Mouse (Mus musculus): ENCODE results near the gene Hoxa10. TPM values are rescaled to one million over a fixed set of nuclear protein-coding genes. Genes with fewer than 3 reads are reported as not detected.

Hoxa10 gene
- polyA plus RNA-seq, 1 experiment from 2014 or later, result not detected

DNA sequence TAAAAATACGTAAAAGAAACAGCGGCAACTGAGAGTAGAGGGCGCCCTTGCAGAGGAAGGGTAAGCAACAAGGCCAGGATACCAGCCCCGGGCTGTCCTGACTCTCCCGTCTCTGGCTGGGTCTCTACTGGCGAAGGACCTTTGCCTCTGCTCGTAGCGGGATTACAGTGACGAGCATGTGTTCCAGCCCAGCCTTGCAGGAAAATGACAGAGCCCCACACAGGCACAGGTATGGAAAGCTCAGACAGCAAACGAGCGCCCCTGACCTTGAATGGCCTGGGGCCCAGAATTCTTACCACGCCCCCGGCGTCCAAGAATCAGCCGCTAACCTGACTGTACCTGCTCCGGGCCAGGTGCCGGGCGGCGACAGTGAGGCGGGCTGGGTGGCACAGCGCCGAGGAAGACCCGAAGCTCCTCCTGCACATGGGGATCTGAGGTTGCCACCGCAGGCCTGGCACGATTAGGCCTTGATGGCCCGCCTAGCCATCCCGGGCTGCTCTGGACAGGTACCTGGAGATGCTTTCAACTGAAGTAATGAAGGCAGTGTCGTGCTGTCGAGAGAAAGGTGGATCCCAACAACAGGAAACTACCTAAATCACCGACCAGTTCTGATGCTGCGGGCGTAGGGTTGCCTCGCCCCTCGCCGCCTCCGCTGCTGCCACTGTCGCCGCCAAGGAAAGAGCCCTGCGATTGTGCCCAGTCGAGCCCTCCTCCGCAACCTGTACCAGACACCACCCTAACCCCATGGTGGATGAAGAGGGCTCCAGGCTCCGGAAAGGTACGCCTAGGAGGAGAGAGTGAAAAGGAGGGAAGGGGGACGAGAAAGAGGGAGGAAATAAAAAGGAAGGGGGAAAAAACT, 10.9 kb downstream of the Hoxa10 start:
- Histone ChIP-seq H3K9ac (replicated peaks; ENCODE audit: low read depth) (no peak overlapping the region), H3K9me3 (ENCODE audit: low read length) (no peaks in the 10 kb centered on the region), H3K27me3 (replicated peaks; ENCODE audit: insufficient read depth, low read length) (peaks cover 83% of the 10 kb centered on the region), H3K4me2 (replicated peaks; ENCODE audit: low read depth, low read length) (no peak overlapping the region), H3K4me3 (ENCODE audit: low read depth, low read length) (no peak overlapping the region), H3K27ac (ENCODE audit: low read length) (no peak overlapping the region), H3K4me1 (ENCODE audit: insufficient read depth, low read depth, low read length) (no peaks in the 10 kb centered on the region), H3K36me3 (ENCODE audit: insufficient read depth, low read length) (no peaks in the 10 kb centered on the region)
- ATAC-seq (no peak), DNase-seq (ENCODE audit: low spot score) (no peak)
- WGBS, result 2% methylated on average over 44 of the region's 44 CpGs
- TF ChIP-seq CTCF (IDR thresholded peaks at IDR 0.05) (peak; percentile 11), EP300 (IDR thresholded peaks at IDR 0.05) (no peak)

DNA sequence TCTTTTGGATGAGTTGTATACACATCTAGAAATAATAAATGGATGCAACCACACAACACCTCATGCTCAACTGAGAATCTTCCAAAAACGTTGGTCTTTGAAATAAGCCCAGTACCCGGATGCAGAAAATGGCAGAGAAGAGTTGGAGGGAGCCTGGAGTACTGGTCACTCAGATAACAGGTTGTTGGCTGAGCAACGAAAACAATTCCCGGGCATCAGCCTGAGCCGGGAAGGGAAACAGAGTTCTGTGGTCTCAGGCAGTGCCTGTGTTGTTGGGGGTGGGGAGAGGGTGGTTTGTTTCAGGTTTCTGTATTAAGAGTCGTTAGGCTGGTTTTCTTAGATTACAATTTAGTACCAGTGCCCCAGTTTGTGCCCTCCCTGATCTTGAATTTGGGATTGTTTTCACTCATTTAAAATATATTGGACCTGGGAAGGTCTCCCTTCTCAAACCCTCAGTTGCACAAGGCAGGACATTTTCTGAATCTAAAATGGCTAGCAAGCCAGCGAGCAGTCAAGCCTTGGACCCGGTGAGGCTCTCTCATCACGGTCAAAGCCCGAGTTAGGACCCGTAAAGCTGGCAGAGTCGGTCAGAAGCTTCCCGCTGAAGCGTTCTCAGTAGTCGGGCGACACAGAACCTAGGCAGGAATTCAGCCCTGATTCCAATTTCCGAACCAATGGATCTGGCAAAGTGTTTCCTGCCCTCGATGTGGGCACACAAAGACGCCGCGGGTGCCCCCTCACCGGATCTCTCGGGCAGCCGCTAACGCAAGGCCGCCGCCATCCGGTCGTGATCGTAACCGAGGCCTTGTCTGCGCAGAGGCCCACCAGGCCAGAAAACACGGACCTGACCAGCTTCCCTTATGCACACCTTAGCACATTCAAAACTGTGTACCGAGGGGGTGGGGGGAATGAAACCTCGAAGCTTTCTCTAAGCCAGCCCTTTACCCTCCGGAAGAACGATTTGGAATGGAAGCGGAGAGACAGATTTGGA, 11.9 kb downstream of the Hoxa10 start:
- Histone ChIP-seq H3K4me2 (replicated peaks; ENCODE audit: low read depth, low read length) (no peak overlapping the region), H3K36me3 (ENCODE audit: insufficient read depth, low read length) (no peaks in the 10 kb centered on the region), H3K27ac (ENCODE audit: low read length) (no peak overlapping the region), H3K4me1 (ENCODE audit: insufficient read depth, low read depth, low read length) (no peaks in the 10 kb centered on the region), H3K9me3 (ENCODE audit: low read length) (no peaks in the 10 kb centered on the region), H3K27me3 (replicated peaks; ENCODE audit: insufficient read depth, low read length) (peaks cover 83% of the 10 kb centered on the region), H3K9ac (replicated peaks; ENCODE audit: low read depth) (no peak overlapping the region), H3K4me3 (ENCODE audit: low read depth, low read length) (no peak overlapping the region)
- ATAC-seq, result no peak
- DNase-seq (ENCODE audit: low spot score), result no peak
- TF ChIP-seq EP300 (IDR thresholded peaks at IDR 0.05), result no peak
- no peak for TF ChIP-seq CTCF (IDR thresholded peaks at IDR 0.05)
- 3% methylated on average over 38 of the region's 38 CpGs for WGBS

DNA sequence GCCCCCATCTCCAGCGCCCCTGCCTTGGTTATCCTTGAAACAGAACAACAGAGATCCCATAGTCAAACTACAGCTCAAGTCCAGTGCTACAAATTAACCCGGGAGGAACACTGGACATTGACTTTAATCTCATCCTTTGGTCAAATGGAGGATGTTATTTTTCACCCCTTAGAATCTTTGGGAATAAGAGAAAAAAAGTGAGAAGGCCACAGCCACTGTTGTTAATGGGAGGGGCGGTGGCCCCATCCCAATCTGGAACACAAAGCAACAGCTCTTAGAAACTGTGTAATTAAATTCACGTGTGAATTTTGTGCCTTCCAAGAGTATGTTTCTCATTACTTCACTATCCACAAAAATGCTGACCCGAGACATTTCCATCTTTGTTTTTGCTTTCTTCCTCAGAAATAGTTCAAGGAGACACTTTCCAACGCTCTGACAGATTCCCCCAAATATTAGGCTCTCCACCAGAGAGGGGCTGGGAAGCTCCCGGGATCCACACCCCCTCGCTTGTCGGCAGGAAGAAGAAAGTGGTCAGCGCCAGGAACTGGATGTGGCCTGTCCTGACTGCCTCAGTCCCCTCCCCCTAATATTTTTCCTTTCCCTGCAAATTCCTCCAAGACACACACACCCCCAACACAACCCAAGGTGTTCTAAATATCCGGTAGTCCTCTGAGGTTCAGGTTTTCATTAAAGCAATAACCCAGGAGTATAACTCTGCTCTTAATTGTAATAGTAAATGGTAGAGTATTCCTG, 13.0 kb downstream of the Hoxa10 start:
- DNase-seq (ENCODE audit: low spot score), result no peak
- Histone ChIP-seq H3K4me2 (replicated peaks; ENCODE audit: low read depth, low read length) (no peak overlapping the region), H3K27me3 (replicated peaks; ENCODE audit: insufficient read depth, low read length) (peaks cover 83% of the 10 kb centered on the region), H3K27ac (ENCODE audit: low read length) (no peak overlapping the region), H3K9ac (replicated peaks; ENCODE audit: low read depth) (no peak overlapping the region), H3K4me3 (ENCODE audit: low read depth, low read length) (no peak overlapping the region), H3K4me1 (ENCODE audit: insufficient read depth, low read depth, low read length) (no peaks in the 10 kb centered on the region), H3K36me3 (ENCODE audit: insufficient read depth, low read length) (no peaks in the 10 kb centered on the region), H3K9me3 (ENCODE audit: low read length) (no peaks in the 10 kb centered on the region)
- TF ChIP-seq EP300 (IDR thresholded peaks at IDR 0.05) (no peak), CTCF (IDR thresholded peaks at IDR 0.05) (no peak)
- ATAC-seq, result no peak
- 5% methylated on average over 11 of the region's 11 CpGs for WGBS

DNA sequence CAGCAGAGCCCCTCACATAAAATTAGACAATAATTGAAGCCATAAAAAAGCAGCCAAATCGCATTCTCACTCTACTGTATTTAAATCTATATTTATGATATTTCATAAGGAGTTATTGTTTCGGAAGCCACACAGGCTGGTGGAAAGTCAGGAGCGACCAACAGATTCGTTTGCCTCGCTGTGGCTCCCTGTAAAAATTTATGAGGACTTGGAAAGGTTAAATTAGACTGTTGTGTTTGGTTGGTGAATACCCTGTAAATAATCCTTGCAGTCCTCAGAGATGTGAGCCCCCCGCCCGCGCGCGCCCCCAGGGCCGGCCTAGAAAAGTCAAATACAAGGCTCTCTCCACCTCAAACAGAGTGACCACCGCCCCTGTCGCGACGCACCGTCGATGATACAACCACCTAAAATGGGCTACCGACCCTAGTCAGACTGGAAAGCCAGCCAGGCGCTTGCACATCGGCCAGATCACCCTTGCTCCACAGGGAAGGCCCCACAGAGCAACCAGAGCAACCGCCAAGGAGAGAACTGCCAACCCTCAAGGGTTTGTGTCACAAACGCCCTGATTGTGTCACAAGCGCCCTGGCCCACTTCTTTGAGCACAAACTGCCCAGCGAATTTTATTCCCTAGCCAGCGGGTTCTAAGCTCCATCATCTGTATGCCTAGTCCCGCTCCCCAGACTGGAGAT, 13.9 kb downstream of the Hoxa10 start:
- H3K9ac ChIP-seq (replicated peaks; ENCODE audit: low read depth), result no peak overlapping the region
- no peaks in the 10 kb centered on the region for H3K9me3 ChIP-seq (ENCODE audit: low read length)
- H3K4me1 ChIP-seq (ENCODE audit: insufficient read depth, low read depth, low read length), result no peaks in the 10 kb centered on the region
- no peaks in the 10 kb centered on the region for H3K36me3 ChIP-seq (ENCODE audit: insufficient read depth, low read length)
- H3K4me3 ChIP-seq (ENCODE audit: low read depth, low read length), result no peak overlapping the region; the same call in 1 of the 2 replicates
- ATAC-seq (no peak), DNase-seq (ENCODE audit: low spot score) (no peak)
- H3K27ac ChIP-seq (ENCODE audit: low read length), result no peak overlapping the region
- WGBS, result 4% methylated on average over 26 of the region's 26 CpGs
- no peak overlapping the region for H3K4me2 ChIP-seq (replicated peaks; ENCODE audit: low read depth, low read length)
- TF ChIP-seq EP300 (IDR thresholded peaks at IDR 0.05) (no peak), CTCF (IDR thresholded peaks at IDR 0.05) (no peak)
- peaks cover 83% of the 10 kb centered on the region for H3K27me3 ChIP-seq (replicated peaks; ENCODE audit: insufficient read depth, low read length)

DNA sequence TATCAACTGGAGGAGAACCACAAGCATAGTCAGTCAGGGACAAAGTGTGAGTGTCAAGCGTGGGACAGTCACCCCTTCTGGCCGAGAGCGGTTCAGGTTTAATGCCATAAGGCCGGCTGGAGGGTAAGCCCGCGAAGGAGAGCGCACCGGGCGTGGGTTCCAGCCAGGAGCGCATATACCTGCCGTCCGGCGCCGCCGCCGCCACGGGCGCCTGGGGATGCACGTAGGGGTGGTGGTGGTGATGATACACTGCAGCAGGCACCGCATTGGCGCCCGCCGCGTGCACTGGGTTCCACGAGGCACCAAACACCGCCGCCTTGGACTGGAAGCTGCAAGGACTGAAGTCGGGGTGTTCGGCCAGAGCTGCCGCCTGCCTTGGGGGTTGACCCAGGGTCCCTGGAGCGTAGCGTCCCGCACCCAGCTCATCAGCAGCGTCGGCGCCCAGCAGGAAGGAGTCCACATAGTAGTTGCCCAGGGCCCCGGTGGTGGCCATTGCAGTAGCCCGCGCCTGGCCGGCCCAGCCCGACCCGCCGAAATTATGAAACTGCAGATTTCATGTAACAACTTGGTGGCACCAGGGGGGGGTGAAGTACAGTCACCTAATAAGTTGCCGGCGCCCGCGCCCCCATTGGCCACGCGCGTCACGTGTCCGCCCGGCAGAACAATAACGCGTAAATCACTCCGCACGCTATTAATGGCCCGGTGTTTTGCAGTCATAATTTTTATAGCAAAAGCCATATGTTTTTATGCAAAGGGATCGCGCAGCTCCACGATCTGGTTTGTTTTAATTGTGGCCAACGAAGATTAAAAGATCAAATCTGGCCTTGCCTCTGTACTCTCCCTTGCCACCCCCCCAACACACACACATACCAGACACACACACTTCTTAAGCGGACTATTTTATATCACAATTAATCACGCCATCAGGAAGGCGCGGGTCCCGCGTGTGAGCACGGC, 14.8 kb downstream of the Hoxa10 start:
- no peak overlapping the region; the same call in 1 of the 2 replicates for H3K4me3 ChIP-seq (ENCODE audit: low read depth, low read length)
- H3K27me3 ChIP-seq (replicated peaks; ENCODE audit: insufficient read depth, low read length), result peaks cover 84% of the 10 kb centered on the region
- ATAC-seq (no peak), DNase-seq (ENCODE audit: low spot score) (no peak)
- no peak overlapping the region for H3K9ac ChIP-seq (replicated peaks; ENCODE audit: low read depth)
- H3K4me1 ChIP-seq (ENCODE audit: insufficient read depth, low read depth, low read length), result no peaks in the 10 kb centered on the region
- WGBS, result 4% methylated on average over 64 of the region's 69 CpGs
- no peaks in the 10 kb centered on the region for H3K9me3 ChIP-seq (ENCODE audit: low read length)
- no peaks in the 10 kb centered on the region for H3K36me3 ChIP-seq (ENCODE audit: insufficient read depth, low read length)
- 0 out of 2 replicates have a peak overlapping the region, but pooled peaks have one; percentile 5 for H3K4me2 ChIP-seq (replicated peaks; ENCODE audit: low read depth, low read length)
- no peak overlapping the region for H3K27ac ChIP-seq (ENCODE audit: low read length)
- TF ChIP-seq CTCF (IDR thresholded peaks at IDR 0.05) (no peak), EP300 (IDR thresholded peaks at IDR 0.05) (no peak)
